Mouse (Mus musculus) kidney, embryonic 15.5 days (tissue): ENCODE measurements around the gene Dph1. TPM values are rescaled to one million over a fixed set of nuclear protein-coding genes. Genes with fewer than 3 reads are reported as not detected.
A peak's percentile ranks its signal among the peaks of the same experiment; 100 is the strongest.

Experiments
- ATAC-seq: fragments of 200-750 bp; cut with Nextera tagmentation; replicated peaks from 2 replicates; pipeline ENCODE4 v1.8.0; 2017; ENCODE audit warnings: moderate TSS enrichment; ENCODE audit not compliant: low FRiP score
- H3K27ac ChIP-seq: fragments of 300-500 bp; sonication (generic); 2 replicates; pipeline ENCODE4 v1.5.1; 2015; ENCODE audit warnings: mild to moderate bottlenecking, inconsistent platforms
- H3K27me3 ChIP-seq: fragments of 300-500 bp; sonication (generic); 2 replicates; pipeline ENCODE4 v1.6.1; 2015; ENCODE audit warnings: inconsistent platforms
- H3K36me3 ChIP-seq: fragments of 300-500 bp; sonication (generic); 2 replicates; pipeline ENCODE4 v1.6.1; 2015; ENCODE audit warnings: inconsistent platforms
- H3K4me1 ChIP-seq: fragments of 300-500 bp; sonication (generic); 2 replicates; pipeline ENCODE4 v1.6.1; 2015; ENCODE audit warnings: inconsistent platforms
- H3K4me2 ChIP-seq: fragments of 300-500 bp; sonication (generic); 2 replicates; pipeline ENCODE4 v1.6.1; 2015; ENCODE audit warnings: moderate library complexity, mild to moderate bottlenecking, inconsistent platforms
- H3K4me3 ChIP-seq: fragments of 300-500 bp; sonication (generic); replicated peaks from 2 replicates; pipeline ENCODE4 v1.5.1; 2015; ENCODE audit warnings: mild to moderate bottlenecking, inconsistent platforms
- H3K9ac ChIP-seq: fragments of 300-500 bp; sonication (generic); 2 replicates; pipeline ENCODE4 v1.6.1; 2015; ENCODE audit warnings: mild to moderate bottlenecking, inconsistent platforms
- H3K9me3 ChIP-seq: fragments of 300-500 bp; sonication (generic); replicated peaks from 2 replicates; pipeline ENCODE4 v1.6.1; 2016; ENCODE audit warnings: inconsistent platforms
- WGBS: fragments of 180-500 bp; shearing (Covaris S2); methylation state at CpG from one replicate; pipeline ENCODE4 v1.1.7; 2015; ENCODE audit warnings: mixed read lengths; 5-methylcytosine and 5-hydroxymethylcytosine counted together
- polyA plus RNA-seq: library from polyadenylated mRNA; unstranded; fragments of >200 nt; fragmentation: Nextera tagmentation; extraction: Ambion mirVana; gene quantifications from 2 replicates; pipeline ENCODE4 v1.2.1, GENCODE M21; 2015

Dph1 gene
- 24.6 and 26.3 TPM in 2 replicates for polyA plus RNA-seq

DNA sequence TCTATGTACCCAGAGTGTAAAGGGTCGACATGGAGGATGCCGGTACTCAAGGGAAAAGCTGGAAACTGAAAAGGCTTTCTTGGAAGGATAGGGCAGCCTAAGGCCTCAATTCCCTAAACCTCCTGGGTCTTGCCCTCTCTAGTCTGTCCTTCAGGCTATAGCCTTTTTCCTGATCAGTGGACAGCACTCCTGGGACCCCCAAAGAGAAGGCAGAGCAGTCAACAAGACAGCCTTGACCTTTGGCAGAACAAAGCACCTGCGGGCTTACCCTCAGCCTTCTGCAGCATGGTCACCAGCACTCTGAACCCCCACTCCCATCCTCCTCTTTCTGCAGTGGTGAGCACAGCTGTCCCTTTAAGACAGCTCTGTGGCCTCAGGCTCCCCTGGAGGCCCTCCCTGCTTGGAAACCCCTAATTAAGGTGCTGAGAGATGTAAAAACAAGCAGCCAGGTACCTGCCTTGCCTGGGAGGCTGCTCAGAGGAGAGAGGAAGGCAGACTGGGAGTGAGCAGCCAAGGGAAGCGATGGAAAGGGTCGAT lies at the start of gene Dph1:
TSS of gene Dph1 (minus strand) at position 337 of the 537 bp plus-strand sequence.
- Histone ChIP-seq H3K9me3 (no peaks in the 10 kb centered on the region), H3K4me2 (peak within 1 kb of the TSS; percentile 86), H3K27me3 (peaks cover 46% of the 10 kb centered on the region), H3K4me1 (peaks cover 56% of the 10 kb centered on the region), H3K27ac (peak within 1 kb of the TSS; percentile 55), H3K4me3 (peak within 1 kb of the TSS; percentile 93), H3K9ac (peak within 1 kb of the TSS; percentile 64), H3K36me3 (no peaks in the 10 kb centered on the region)
- no peak for ATAC-seq
- WGBS = 56% methylated on average over 5 of the region's 5 CpGs

DNA sequence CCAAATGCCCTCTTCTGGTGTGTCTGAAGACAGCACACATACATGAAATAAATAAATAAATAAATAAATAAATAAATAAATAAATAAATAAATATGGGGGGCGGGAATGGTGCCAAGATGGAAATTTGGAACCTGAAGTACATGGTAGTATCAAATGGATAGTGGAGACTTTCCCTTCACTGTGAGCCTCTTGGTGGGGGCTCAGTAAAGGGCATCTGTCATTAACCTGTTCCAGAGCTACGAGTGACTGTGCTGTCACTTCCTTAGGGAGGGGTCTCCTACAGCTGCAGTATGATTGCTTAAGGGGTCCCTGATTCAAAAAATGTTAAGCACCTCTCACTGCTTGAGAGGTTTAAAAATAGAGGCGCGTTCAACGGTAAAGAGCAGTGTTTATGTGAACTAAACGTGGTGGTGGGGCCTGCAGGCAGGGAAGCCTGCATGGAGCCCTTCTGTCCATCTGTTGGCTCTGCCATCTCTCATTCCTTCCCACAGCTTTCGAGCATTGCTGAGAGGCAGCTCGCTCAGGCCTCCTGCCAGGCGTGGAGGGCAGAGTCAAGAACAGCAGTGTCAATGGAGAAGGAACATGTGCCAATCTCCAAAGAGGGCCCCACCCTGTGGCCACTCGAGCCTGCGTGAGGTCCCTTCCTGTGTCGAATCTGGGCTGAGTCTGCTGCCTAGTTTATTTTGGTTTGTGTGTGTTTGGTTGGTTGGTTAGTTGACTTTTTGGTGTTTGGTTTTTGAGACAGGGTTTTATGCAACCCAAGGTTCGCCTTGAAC lies 49.3 kb upstream of the Dph1 start:
- no peaks in the 10 kb centered on the region for H3K9me3 ChIP-seq

DNA sequence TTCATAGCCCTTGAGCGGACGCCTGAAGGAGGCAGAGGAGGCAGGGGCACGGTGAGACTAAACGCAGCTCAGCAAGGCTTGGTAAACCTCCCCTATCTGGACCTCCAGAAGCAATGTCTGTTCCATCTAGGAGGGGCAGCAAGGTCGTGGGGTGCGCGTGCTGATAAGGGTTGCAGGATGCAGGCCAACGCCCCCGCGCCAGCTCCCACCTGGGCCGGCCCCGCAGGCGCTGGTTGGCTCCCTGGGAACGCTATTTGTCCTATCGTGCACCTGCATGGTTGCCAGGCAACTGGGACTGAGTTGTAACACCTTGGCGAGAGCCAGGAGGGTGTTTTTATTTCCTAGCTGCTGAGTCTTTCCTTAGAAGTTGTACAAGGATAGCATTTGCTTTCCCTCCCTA lies 43.7 kb upstream of the Dph1 start:
- 0 out of 2 replicates have a peak, but pooled peaks have one; percentile 15 for ATAC-seq
- 5% methylated on average over 16 of the region's 16 CpGs for WGBS
- no peak overlapping the region for H3K27ac ChIP-seq
- H3K4me1 ChIP-seq = peaks cover 24% of the 10 kb centered on the region
- no peaks in the 10 kb centered on the region for H3K36me3 ChIP-seq
- H3K9me3 ChIP-seq = no peaks in the 10 kb centered on the region
- no peak overlapping the region for H3K9ac ChIP-seq
- H3K4me3 ChIP-seq = no peak overlapping the region; the same call in 1 of the 2 replicates
- H3K4me2 ChIP-seq = peak overlapping the region; percentile 46
- H3K27me3 ChIP-seq = peaks cover 34% of the 10 kb centered on the region

More for the DNA sequence above, 49.3 kb upstream of the Dph1 start:
- ATAC-seq = no peak
- no peaks in the 10 kb centered on the region for H3K36me3 ChIP-seq
- no peak overlapping the region for H3K9ac ChIP-seq
- no peak overlapping the region for H3K4me3 ChIP-seq
- H3K27me3 ChIP-seq = peaks cover 9% of the 10 kb centered on the region
- peaks cover 5% of the 10 kb centered on the region for H3K4me1 ChIP-seq
- H3K27ac ChIP-seq = no peak overlapping the region
- no peak overlapping the region for H3K4me2 ChIP-seq
- 80% methylated on average over 13 of the region's 13 CpGs for WGBS

DNA sequence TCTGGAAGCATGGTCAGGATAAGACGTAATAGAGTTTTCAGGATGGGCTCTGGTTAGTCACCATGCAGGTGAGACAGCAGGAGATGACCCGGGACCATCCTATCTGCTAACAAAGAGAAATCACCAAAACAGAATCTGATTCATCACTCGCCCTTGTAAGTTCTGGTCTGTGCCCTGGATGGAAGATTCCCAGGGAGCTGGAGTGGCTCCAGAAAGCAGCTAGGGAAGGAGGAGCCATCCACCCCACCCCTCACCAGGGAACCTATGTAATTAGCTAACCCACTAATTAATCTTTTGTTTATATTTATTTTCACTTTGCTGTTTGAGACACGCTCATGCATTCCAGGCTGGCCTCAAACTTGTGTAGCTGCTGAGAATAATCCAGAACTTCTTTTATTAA lies 41.4 kb upstream of the Dph1 start:
- WGBS = 80% methylated on average over 4 of the region's 4 CpGs
- ATAC-seq = no peak

DNA sequence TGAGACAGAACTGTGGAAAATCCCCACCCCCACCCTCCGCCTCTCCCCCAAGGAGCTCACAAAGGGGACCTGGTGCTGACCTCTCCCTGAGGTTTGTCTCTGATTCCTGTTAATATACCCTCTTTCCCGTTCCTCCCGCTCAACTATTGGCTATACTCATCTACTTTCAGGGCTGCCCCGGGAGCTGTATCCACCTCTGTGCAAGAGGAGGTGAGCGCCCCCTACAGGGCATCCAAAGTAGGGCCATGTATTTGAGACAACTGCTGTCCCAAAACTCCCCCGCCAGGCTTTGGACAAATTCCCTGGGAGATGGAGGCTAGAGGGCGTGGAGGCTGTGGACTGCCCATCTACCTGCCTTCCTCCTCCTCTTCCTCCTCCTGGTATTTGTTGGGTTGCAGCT lies 40.7 kb upstream of the Dph1 start:
- ATAC-seq = no peak
- Histone ChIP-seq H3K4me1 (peaks cover 24% of the 10 kb centered on the region), H3K27ac (no peak overlapping the region)

More for the DNA sequence above, 41.4 kb upstream of the Dph1 start:
- H3K36me3 ChIP-seq = no peaks in the 10 kb centered on the region
- no peak overlapping the region for H3K27ac ChIP-seq
- peaks cover 34% of the 10 kb centered on the region for H3K27me3 ChIP-seq
- H3K4me2 ChIP-seq = no peak overlapping the region
- H3K9me3 ChIP-seq = no peaks in the 10 kb centered on the region
- no peak overlapping the region for H3K4me3 ChIP-seq
- peaks cover 24% of the 10 kb centered on the region for H3K4me1 ChIP-seq
- H3K9ac ChIP-seq = no peak overlapping the region

DNA sequence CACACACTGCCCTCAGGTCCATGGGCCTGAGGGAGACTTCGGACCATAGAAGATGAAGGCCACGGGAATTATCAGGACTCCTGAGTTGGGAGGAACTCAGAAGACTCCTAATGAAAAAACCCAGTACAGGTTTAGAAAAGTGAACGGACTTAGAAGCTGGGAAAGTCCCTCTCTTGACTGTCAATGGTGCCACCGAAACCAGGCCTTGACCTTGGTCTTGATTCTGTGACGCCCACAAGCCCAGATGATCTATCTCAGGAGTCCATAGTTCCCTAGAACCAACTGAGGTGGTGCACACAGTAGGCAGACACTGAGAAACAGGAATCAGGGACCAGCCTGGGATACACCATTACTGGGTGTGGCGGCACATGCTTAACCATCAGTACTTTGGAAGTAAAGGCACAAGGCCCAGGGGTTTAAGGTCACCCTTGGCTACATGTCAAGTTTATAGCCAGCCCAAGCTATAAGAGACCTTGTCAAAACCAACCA lies 39.3 kb upstream of the Dph1 start:
- 91% methylated on average over 6 of the region's 6 CpGs for WGBS
- Histone ChIP-seq H3K27me3 (peaks cover 25% of the 10 kb centered on the region), H3K9ac (no peak overlapping the region), H3K27ac (no peak overlapping the region), H3K36me3 (no peaks in the 10 kb centered on the region), H3K4me3 (no peak overlapping the region), H3K9me3 (no peaks in the 10 kb centered on the region), H3K4me2 (no peak overlapping the region), H3K4me1 (peaks cover 24% of the 10 kb centered on the region)
- ATAC-seq = no peak

More for the DNA sequence above, 40.7 kb upstream of the Dph1 start:
- H3K4me3 ChIP-seq = no peak overlapping the region
- H3K27me3 ChIP-seq = peaks cover 34% of the 10 kb centered on the region
- no peaks in the 10 kb centered on the region for H3K36me3 ChIP-seq
- no peak overlapping the region for H3K4me2 ChIP-seq
- H3K9me3 ChIP-seq = no peaks in the 10 kb centered on the region
- no peak overlapping the region for H3K9ac ChIP-seq
- WGBS = 18% methylated on average over 7 of the region's 7 CpGs

DNA sequence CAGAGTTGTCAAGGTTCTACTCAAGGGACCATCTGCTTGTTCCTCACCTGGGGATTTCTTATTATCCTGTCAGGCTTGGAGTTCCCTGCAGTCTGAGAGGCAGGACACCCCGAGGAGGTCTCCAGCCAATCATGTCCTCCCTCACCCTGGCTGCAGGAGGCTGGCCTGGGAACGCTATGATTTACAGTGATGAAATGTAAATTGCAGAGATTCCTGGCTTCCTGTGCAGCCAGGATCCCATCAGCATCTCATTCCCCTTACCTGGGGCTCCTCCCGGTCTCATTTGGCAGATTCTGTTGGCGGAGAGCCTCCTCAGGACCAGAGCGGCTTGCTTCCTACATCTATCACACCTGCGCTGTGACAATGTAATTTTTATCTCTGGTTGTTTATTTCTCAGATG lies 38.2 kb upstream of the Dph1 start:
- Histone ChIP-seq H3K4me3 (no peak overlapping the region), H3K4me1 (peaks cover 14% of the 10 kb centered on the region), H3K9ac (no peak overlapping the region), H3K4me2 (no peak overlapping the region), H3K9me3 (no peaks in the 10 kb centered on the region), H3K36me3 (no peaks in the 10 kb centered on the region), H3K27me3 (peaks cover 14% of the 10 kb centered on the region), H3K27ac (no peak overlapping the region)
- no peak for ATAC-seq
- 70% methylated on average over 6 of the region's 6 CpGs for WGBS

DNA sequence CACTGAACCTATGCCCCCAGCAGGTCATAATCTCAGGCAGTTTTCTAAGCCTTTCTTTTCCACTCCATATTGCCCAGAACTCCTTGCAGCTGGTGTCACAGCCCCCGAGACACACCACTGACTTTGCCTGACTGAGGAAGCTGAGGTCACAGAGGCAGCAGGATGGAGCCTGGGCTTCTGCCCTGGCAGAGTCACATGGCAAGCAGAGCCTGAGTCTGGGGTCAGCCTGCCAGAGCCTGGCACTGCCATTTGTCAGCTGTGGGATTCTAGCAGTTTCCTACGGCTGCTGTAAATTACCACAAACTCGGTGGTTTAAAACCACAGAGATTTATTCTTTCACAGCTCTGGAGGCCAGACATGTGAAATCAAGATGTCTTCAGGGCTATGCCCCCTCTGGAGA lies 36.6 kb upstream of the Dph1 start:
- peaks cover 6% of the 10 kb centered on the region for H3K4me1 ChIP-seq
- H3K4me2 ChIP-seq = no peak overlapping the region
- no peak for ATAC-seq
- H3K9me3 ChIP-seq = no peaks in the 10 kb centered on the region
- 31% methylated on average over 3 of the region's 3 CpGs for WGBS
- H3K4me3 ChIP-seq = no peak overlapping the region
- H3K27ac ChIP-seq = no peak overlapping the region
- no peaks in the 10 kb centered on the region for H3K27me3 ChIP-seq
- H3K9ac ChIP-seq = no peak overlapping the region
- H3K36me3 ChIP-seq = no peaks in the 10 kb centered on the region

DNA sequence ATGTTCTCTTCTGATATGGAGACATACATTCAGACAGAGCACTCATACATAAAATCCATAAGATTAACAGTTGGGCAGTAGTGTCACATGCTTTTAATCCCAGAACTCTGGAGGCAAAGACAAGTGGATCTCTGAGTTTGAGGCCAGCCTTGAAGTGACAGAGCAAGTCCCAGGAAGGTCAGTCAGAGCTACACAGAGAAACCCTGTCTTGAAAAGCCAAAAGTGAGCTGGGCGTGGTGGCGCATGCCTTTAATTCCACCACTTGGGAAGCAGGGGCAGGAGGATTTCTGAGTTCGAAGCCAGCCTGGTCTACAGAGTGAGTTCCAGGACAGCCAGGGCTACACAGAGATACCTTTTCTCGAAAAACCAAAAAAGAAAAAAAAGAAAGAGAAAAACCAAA lies 33.8 kb upstream of the Dph1 start:
- no peak overlapping the region for H3K9ac ChIP-seq
- no peak overlapping the region for H3K4me2 ChIP-seq
- no peak overlapping the region for H3K4me3 ChIP-seq
- peaks cover 14% of the 10 kb centered on the region for H3K4me1 ChIP-seq
- H3K27ac ChIP-seq = no peak overlapping the region
- 89% methylated on average over 4 of the region's 4 CpGs for WGBS
- H3K27me3 ChIP-seq = no peaks in the 10 kb centered on the region
- H3K9me3 ChIP-seq = no peaks in the 10 kb centered on the region
- ATAC-seq = no peak
- H3K36me3 ChIP-seq = no peaks in the 10 kb centered on the region

DNA sequence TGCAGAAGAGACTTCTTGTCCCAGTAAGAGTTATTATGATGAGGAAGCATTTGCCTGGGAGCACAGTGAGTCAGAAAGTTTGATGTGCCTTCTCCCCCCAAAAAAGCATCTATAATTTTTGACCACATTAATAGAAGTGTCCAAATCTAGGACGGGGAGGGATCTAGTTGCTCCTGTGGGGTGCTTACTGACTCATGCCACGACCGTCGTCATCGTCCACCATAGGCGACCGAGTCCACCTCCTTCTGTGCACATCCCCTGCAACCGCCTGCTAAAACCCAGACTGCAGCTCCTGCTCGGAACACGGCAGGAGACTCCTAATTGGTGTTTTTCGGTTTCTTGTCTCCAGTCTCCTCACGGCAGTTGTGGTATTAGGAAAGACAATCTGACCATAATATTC lies 33.0 kb upstream of the Dph1 start:
- H3K9me3 ChIP-seq = no peaks in the 10 kb centered on the region
- H3K4me1 ChIP-seq = peaks cover 16% of the 10 kb centered on the region
- WGBS = 84% methylated on average over 12 of the region's 12 CpGs
- ATAC-seq = no peak
- H3K4me2 ChIP-seq = no peak overlapping the region
- no peak overlapping the region for H3K27ac ChIP-seq
- no peaks in the 10 kb centered on the region for H3K27me3 ChIP-seq
- no peak overlapping the region for H3K9ac ChIP-seq
- H3K4me3 ChIP-seq = no peak overlapping the region
- no peaks in the 10 kb centered on the region for H3K36me3 ChIP-seq

DNA sequence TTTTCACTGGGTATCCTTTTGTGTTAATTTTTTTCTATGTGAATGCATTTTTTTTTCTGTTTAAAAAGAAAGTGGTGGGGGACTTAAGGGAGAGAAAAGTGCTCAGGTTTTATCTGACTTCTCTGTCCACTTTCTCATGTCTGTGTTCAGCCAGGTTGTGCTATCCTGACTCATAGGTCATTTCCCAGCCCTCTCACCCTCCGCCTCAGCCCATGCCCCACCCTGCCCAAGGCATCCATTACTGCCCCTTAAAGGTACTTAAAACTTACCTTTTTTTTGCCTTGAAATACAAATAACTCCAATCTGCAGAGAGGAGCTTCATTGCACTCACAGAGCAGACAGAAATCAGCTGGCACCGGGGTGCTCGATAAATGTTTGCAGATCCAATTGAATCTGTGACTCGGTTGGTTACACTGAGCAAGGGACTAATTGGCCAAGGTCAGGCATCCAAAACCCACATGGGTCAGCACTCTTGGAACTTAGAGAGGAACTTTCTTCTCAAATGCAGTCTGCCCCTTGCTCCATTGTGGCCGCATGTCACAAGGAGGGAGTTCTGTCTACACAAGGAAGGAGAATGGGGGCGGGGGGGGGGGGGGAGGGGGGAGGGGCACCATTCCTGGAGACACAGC lies 29.6 kb upstream of the Dph1 start:
- Histone ChIP-seq H3K9ac (no peak overlapping the region), H3K27me3 (no peaks in the 10 kb centered on the region), H3K4me2 (no peak overlapping the region), H3K4me1 (peaks cover 23% of the 10 kb centered on the region), H3K36me3 (no peaks in the 10 kb centered on the region), H3K4me3 (no peak overlapping the region), H3K27ac (no peak overlapping the region), H3K9me3 (no peaks in the 10 kb centered on the region)
- 43% methylated on average over 4 of the region's 6 CpGs for WGBS
- no peak for ATAC-seq

DNA sequence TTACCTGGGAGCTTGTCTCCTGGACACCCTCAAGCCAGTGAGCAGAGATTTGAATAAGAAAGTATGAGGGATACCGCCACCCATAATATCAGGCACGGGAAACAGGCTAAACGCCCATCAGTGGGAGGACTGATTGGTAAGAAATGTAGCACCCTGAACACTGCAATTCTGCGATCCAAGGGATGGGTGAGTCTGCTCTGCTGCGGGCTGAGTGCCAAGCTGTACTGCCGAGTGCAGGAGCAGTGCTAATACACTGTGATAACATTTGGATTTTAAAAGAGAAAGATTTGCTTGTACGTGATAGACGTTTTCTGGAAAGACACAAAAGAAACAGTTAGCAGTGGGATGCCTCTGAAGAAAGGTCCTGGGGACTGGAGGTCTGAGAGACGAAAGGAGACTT lies 29.1 kb upstream of the Dph1 start:
- Histone ChIP-seq H3K4me1 (peaks cover 27% of the 10 kb centered on the region), H3K9me3 (no peaks in the 10 kb centered on the region), H3K36me3 (no peaks in the 10 kb centered on the region), H3K4me3 (no peak overlapping the region), H3K9ac (no peak overlapping the region), H3K27me3 (no peaks in the 10 kb centered on the region), H3K4me2 (no peak overlapping the region), H3K27ac (no peak overlapping the region)
- 44% methylated on average over 9 of the region's 9 CpGs for WGBS
- no peak for ATAC-seq
